Mouse (Mus musculus): Measurements from ENCODE around the gene Fam185a.

DNA sequence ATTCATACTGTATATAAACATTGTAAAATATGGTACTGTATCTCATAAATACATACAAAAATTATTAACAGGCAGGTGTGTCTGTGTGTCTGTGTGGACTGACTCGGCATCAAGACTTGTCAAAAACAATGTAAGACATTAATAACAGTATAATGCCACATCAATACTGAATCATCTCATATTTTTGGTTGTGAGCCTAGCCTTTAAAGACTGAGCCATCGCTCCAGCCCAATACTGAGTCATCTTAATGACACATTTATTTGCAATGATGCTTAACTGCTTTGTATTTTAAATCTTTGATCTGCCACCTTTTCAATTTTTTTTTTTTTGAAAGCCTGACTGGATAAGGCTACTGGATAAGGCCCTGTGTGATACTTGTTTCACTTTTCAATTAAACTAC is 73.7 kb downstream of the Fam185a start:
- no peak for TF ChIP-seq CTCF (IDR thresholded peaks at IDR 0.05; ENCODE audit: low read depth)
- TF ChIP-seq EP300 (optimal IDR thresholded peaks at IDR 0.05): no peak

Data from stomach, postnatal 0 days (tissue).